Mouse (Mus musculus) cerebellum, postnatal 14 days (tissue): ENCODE measurements at regions not wholly inside any gene's neighbourhood (a gene's known extent, or its start where the extent isn't known, plus 50 kb on each side); places are given as distances from the start of the nearest gene placed in this dataset.
A peak's percentile ranks its signal among the peaks of the same experiment; 100 is the strongest.

Experiments
- DNase-seq, 2 experiments: peaks; one replicate each; pipeline ENCODE4 v3.0.0; 2021; ENCODE audit warnings: mixed read lengths in 2 of 2

- no peak for DNase-seq
These were observed 279.2 kb upstream of the Tle3 start for GRCm38 (mm10) chr9:61092834-61093479.

GRCm38 (mm10) chr9:61095069-61095775 lies 276.9 kb upstream of the Tle3 start:
- DNase-seq = no peak

- DNase-seq = peak; percentile 70 to 77
These were observed 270.3 kb upstream of the Tle3 start for GRCm38 (mm10) chr9:61101741-61102450.

GRCm38 (mm10) chr9:61102451-61103358 lies 269.5 kb upstream of the Tle3 start:
- no peak for DNase-seq

GRCm38 (mm10) chr9:61105550-61106280 lies 266.5 kb upstream of the Tle3 start:
- DNase-seq = no peak

- DNase-seq = no peak
These were observed 262.5 kb upstream of the Tle3 start for GRCm38 (mm10) chr9:61109519-61110285.

GRCm38 (mm10) chr9:61111206-61111605 lies 261.0 kb upstream of the Tle3 start:
- DNase-seq = peak; percentile 38 to 43

- DNase-seq = peak; percentile 67 to 80
These were observed 260.3 kb upstream of the Tle3 start for GRCm38 (mm10) chr9:61111733-61112415.

- no peak for DNase-seq
These were observed 252.9 kb upstream of the Tle3 start for GRCm38 (mm10) chr9:61119252-61119651.

GRCm38 (mm10) chr9:61120531-61120930 lies 251.6 kb upstream of the Tle3 start:
- DNase-seq = no peak

GRCm38 (mm10) chr9:61120931-61121391 lies 251.2 kb upstream of the Tle3 start:
- DNase-seq = no peak

- no peak for DNase-seq
These were observed 248.7 kb upstream of the Tle3 start for GRCm38 (mm10) chr9:61123431-61123830.

- DNase-seq = no peak
These were observed 246.4 kb upstream of the Tle3 start for GRCm38 (mm10) chr9:61125769-61126168.

- no peak for DNase-seq
These were observed 244.1 kb upstream of the Tle3 start for GRCm38 (mm10) chr9:61128077-61128476.

- no peak for DNase-seq
These were observed 243.0 kb upstream of the Tle3 start for GRCm38 (mm10) chr9:61129186-61129585.

- no peak for DNase-seq
These were observed 241.3 kb upstream of the Tle3 start for GRCm38 (mm10) chr9:61130877-61131276.

GRCm38 (mm10) chr9:61135263-61135882 lies 236.8 kb upstream of the Tle3 start:
- DNase-seq = peak in 1 of 2 experiments; percentile 23

GRCm38 (mm10) chr9:61135917-61136316 lies 236.2 kb upstream of the Tle3 start:
- no peak for DNase-seq

- no peak for DNase-seq
These were observed 233.3 kb upstream of the Tle3 start for GRCm38 (mm10) chr9:61138741-61139368.
